Mouse (Mus musculus) spleen, embryonic (tissue): ENCODE results near the gene 2900026A02Rik.
"Not testable (repeated sequence)": the region's sequence is repeated elsewhere in the genome, so short reads cannot be mapped to it uniquely, and the experiment has no call there.

ENCODE experiments used
- CTCF ChIA-PET: fragments of 350-600 bp; sonication (Branson Sonifier 250); formaldehyde crosslinking; loops from one replicate; lab custom pipeline; 2022; lab: Charles Lee

The 2900026A02Rik gene

DNA sequence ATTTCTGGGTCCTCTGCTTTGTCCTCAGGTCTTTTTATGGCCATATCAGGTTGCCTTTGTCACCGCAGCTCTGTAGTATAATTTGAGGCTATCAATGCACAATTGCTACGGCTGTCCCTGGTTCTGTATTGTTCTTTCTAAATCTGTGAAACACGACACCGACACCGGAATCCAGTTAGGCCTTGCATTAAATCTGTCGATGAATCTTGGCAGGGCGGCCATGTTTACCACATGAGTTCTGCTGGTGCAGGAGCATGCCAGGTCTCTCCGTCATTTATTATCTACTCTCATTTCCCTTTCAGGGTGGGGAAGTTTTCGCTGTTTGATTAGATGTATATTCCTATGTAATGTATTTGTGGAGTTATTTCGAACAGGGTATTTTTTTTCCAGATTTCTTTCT lies 97.3 kb downstream of the 2900026A02Rik start:
- CTCF ChIA-PET, result no interaction called here

DNA sequence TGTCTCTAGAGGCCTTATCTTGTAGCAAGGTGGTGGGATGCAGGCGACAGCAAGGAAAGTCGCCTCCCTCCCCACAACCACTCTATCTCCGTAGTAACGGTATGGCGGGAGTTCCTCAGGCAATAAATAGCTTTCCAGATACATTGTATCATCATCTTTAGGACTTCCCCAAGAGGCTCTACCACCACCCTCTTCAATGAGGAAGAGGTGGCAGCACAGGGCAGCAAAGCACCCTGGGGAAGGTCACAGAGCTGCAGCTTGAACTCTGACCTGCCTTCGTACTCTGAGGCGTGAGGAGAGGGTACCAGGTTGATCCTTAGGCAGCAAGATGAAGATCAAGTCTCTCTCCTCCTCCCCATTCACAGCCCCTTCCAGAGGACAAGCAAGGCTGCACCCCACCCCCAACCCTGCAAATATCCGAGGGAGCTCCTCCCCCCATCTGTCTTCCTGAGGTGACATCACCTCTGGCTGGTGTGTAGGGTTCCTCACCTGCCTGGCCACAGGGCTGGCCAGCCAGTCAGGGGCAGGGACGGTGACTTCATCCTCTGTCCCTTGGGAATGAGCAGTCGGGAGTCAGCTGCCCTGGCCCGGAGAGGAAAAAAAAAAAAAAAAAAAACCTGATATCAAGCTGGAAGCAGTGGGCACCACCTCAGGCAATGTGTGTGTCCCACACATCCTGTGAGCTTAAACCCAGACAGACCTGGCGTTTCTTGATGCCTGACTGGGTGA lies 98.5 kb downstream of the 2900026A02Rik start:
- CTCF ChIA-PET, result interaction anchor here (0.9 kb wide), 1 partner anchor 15 kb away, joined by 3 read pairs; no protein-coding TSS in a partner anchor

DNA sequence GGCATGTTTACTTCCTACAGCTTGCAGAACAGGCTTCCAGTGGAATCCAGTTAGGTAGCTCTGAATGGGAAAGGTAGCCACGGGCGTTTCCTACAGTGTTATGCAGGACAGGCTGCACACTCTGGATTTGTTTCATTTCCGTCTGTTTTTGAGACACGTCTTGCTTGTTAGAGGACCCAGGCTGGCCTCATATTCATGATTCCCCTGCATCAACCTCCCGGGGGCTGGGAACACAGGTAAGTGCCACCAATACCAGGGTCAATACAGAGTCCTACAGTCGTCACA lies 99.5 kb downstream of the 2900026A02Rik start:
- CTCF ChIA-PET, result no interaction called here

DNA sequence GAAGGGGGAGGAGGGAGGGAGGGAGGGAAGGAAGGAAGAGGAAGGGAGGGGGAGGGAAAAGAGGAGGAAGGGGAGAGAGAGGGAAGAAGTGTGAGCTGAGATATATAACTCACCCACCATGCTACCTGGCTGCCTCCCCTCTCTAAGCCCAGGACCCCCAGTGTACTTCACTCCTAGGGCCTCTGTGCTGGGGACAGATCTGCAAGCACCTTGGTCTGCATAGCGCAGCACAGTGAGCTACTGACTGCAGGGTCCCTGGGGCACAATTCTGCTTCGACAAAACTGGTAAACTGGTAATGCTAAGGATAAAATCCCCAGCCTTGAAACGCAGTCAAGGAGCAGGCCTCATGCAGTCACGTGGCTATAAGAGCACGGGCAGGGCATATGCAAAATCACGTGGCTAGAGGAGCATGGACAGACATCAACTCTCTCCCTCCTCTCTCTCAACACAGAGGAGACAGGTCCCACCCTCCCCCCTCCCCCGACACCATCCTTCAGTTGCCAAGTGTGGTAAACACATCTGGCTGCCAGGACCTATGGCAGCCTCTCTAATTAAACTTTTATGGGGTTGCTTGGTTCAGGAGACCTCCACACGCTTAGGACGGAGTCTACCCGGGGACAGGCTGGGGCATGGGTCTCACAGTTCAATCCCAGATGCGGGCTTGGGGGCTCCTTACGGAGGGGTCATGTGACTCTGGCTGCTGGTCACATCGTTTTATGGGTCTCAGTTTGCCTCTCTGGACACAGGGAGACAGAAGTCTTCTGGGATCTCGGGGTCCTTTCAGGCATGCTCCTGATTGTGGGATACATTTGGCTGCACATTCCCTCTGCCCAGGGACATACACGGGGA lies 100.1 kb downstream of the 2900026A02Rik start:
- CTCF ChIA-PET, result no interaction called here

DNA sequence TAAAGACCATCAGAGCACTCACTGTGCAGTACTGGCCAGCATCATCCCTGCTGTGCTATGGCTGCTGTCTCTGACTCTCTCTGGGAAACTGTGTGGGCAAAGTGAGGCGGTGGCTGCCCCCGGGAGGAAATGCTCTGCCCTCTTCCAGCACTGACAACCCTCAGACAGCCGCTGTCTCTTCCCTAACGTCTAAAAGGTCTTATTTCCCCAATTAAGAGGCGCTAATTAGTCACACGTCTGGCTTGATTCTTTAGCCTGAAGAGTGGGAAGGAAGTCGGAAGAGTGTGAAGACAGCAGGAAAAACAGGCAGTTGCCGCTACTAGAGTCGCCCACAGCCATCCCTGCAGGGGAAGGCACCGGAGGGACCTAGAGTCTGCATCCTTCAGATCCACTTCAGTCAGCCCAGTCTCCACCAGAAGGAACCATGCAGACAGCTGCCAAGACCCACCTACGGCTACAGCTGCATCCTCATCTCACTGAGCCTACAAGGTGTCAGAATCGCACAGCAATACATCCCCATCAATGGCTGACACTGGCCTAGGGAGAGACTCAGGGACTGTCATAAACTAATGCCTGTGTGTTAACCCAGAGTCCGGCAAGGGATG lies 101.1 kb downstream of the 2900026A02Rik start:
- CTCF ChIA-PET, result no interaction called here

DNA sequence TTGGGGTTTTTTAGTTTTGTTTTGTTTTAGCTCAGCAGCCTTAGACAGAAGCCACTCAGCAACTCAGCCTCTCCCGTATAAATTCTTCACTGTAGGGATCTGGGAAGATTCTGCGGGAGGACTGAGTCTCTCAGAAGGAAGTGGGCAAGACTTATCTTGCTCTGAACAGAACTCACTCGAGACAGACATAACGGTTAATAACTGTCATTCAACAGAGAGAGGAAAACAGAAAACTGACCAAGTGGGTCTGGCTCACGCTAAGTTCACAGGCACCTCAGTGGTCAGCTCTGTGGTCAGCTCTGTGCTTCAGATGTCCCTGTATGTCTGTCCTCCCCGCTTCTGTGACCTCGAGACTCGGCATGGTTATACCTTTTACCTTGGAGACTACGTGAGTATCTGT lies 101.7 kb downstream of the 2900026A02Rik start:
- CTCF ChIA-PET, result no interaction called here

DNA sequence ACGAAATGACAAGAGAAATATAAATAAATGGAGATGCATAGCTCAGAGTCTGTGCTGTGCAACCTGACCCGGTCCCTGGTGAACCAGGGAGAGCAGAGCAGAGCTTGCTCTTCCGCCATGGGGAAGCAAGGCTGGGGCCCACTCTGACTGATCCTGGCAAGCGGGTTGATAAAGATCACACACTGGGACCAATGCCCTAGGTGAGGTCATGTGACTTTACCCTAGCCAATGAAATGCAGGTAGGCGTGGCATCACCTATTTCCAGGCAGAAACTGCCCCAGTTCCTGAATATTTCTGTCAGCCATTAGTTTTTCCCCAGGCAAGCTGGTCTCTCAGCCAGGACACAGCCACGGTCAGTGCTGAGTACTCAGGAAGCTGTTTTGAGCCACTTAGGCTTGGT lies 102.3 kb downstream of the 2900026A02Rik start:
- CTCF ChIA-PET, result interaction anchor here (0.6 kb wide), 1 partner anchor 10 kb away, joined by 5 read pairs; no protein-coding TSS in a partner anchor

DNA sequence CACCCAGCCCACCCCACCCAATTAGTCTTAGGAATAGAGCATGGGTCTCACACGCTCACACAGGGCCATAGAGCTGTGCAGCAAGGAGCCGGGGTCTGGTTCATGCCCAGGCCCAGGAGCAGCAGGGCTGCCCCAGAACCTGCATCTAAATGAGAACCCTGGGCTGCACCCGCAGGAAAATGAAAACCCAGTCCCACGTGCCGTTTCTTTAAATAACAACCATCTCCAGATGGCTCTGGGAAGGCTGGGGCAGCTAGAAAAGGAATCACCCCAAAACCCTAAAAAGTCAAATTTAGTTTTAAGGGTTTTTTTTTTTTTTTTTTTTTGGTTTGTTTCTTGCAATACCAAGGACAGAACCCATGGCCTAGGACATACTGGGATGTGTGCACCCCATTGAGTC lies 103.7 kb downstream of the 2900026A02Rik start:
- CTCF ChIA-PET, result no interaction called here

DNA sequence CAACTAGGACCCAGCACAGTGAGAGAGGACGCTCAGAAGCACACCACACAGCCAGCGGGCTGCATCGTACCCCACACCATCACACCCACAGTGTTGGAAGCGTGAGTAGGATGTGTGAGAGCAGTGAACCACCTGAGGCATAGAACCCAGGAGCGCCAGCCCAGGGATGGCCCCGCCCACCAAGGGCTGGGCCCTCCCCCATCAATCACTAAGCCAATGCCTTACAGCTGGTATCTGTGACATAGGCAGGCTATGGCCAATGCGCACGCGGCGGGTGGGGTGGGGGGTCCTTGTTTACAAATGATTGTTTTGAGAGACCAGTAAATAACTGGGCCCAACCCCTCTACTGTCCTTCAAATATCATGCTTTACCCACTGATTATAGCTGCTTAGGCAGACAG lies 105.1 kb downstream of the 2900026A02Rik start:
- CTCF ChIA-PET, result no interaction called here

DNA sequence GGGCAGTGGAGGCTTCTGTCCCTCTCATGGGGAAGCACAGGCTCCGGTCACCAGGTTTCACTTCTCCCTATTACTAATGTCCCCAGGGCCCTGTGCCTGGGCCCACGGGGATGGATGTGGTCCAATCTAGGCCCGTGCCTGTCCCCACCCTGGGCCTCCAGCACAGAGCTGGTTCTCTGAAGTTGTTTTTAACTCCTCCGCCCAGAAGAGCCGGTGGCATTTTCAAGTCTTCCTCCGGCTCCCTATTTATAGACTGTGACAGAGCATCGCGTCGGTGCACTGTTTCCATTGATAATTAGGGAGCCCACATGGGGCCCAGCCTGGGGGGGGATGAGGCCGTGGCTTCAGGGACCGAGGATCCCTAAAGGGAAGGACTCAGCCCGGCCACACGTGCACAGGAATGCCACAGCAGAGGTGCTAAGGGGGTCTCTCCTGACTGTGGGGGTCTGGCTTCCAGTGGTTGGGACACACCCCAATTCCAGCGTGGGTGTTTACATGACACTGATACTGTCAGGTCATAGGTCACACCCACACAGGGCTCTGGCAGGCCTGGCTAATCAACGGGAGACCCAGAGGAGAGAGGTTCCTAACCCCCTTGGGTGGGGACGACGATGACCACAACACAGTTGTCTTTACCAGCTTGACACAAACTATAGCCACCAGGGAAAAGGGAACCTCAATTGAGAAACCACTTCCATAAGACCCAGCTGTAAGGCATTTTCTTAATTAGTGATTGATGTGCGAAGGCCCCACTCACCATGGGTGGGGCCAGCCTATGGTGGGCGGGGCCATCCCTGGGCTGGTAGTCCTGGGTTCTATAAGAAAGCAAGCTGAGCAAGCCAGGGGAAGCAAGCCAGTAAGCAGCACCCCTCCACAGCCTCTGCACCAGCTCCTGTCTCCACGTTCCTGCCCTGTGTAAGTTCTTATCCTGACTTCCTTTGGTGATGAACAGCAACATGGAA lies 106.5 kb downstream of the 2900026A02Rik start:
- CTCF ChIA-PET, result no interaction called here

DNA sequence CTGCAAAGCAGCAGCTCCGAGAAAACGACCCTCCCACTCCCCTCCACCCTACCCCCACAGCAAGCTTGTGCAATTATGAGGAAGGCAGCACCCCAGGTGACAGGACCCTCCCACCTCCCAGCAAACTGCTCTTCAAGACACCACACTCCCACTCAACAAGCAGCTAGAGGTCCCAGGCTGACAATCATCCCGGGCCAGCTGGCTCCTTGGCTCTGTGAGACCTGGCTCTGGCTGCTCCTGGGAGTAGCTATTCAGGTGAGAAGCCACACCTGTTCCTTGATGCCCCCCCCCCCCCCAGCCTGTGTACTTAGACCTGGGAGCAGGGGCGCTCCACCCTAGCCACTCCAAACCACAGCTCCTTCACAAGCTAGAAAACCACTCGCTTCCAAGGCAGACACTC lies 107.9 kb downstream of the 2900026A02Rik start:
- CTCF ChIA-PET, result no interaction called here

DNA sequence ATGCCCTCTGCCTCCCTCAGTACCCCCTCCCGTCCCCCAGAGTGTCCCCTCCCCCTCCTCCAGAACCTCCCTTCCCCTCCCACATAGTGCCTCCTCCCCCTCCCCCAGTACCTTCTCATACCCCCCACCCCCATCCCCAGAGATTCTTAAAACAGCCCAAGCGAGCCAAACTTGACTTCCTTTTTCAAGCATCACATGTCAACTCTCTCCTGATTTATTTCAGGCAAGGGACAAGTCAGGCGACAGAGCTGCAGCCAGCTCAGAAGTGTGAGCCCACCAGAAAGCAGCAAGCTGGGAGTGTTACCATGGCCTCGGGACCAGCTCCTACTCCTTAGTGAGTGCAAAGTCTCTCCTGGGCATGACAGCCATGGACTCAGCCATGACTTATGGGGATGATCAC lies 109.7 kb downstream of the 2900026A02Rik start:
- CTCF ChIA-PET, result interaction anchor here (0.7 kb wide), 1 partner anchor 180 kb away, joined by 3 read pairs; no protein-coding TSS in a partner anchor

DNA sequence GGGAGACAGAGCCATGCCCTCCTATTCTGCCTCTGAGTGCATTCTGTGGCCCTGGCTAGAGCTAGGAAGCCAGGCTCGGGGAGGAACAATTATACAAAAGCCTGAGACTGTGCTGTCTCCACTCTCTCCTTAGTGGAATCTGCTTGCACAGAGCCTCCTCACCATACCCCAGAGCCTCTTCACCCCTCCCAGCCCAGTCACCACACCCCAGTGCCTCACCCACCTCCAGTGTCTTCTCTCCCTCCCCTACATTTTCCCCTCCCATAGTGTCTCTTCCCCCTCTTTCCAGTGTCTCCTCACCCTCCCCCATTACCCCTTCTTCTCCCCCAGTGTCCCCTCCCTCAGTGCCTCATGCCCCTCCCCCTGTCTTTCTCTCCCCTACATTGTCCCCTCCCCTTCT lies 110.1 kb downstream of the 2900026A02Rik start:
- CTCF ChIA-PET, result interaction anchor here (0.7 kb wide), 1 partner anchor 180 kb away, joined by 3 read pairs; no protein-coding TSS in a partner anchor

DNA sequence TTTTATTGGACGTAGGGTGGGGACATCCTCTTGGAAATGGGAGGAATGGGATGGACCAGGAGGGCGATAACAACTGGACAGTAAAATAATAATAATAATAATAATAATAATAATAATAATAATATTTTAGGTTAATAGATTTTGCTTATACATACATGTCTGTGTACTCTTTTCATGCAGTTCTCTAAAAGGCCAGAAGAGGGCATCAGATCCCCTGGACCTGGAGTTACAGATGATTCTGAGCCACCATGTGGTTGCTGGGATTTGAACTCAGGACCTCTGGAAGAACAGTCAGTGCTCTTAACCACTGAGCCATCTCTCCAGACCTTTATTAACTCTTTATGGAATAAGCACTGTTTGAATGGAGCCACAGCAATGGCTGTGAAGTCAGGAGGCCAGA lies 111.4 kb downstream of the 2900026A02Rik start:
- CTCF ChIA-PET, result not testable (repeated sequence)

DNA sequence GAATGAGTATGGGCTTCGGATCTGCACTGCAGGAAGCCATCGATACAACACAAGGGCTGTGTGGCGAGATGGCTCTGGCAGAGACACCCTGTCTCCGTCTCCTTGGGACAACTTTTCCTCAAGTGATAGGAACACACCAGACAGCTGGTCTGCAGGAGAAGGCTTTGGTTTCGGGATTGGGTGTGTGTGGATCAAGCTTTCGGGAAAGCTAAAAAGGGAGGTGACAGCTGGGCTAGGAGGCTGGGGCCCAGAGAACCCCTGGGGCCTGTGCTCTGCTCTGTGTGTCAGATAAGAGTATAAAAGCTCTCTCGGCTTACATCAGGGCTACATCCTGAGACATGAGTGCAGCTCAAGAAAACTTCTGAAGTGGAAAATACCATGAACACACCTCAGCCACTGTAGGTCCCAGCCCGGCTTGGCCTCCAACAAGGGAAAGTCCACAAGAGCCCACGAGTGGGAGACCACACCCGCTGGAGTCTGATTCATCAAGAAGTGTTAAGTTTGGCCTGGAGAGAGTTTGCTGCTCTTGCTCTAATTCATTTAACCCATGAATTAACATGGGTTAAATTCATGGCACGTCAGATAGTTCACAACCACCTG lies 112.8 kb downstream of the 2900026A02Rik start:
- CTCF ChIA-PET, result no interaction called here

DNA sequence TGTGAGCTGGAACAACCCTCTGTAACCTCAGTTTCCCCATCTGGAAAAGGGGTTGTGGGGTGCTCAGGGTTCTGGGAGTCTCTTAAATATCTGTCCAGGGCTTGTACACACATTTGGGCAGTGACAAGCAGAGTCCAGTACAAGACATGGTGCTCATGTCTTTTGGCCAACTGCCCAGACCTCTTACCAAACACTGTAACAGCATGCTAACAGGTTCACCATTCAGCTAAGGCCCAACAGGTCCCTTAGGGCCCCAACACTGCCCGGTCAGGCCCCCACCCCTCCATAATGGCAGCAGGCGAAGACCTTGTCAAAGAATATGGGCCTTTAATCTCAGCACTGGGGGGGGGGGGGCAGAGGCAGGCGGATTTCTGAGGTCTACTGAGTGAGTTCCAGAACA lies 113.3 kb downstream of the 2900026A02Rik start:
- CTCF ChIA-PET, result no interaction called here

DNA sequence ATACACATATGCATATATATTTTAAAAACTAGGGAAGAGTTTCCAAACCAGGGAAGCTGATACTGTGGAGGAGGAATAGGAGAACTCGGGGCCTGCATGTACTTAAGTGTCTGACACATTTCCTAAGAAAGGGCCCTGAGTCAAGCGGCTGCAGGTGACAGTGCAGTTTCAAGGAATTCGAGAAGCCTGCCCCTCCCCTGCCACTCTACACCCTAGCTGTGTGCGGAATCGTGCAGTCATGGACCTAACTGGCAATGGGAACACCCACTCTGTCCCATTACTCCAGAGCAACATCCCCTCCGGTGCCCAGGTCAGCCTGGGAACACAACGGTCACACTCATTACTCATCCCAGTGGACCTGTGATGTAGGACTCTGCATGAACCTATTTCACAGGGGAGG lies 114.4 kb downstream of the 2900026A02Rik start:
- CTCF ChIA-PET, result no interaction called here

DNA sequence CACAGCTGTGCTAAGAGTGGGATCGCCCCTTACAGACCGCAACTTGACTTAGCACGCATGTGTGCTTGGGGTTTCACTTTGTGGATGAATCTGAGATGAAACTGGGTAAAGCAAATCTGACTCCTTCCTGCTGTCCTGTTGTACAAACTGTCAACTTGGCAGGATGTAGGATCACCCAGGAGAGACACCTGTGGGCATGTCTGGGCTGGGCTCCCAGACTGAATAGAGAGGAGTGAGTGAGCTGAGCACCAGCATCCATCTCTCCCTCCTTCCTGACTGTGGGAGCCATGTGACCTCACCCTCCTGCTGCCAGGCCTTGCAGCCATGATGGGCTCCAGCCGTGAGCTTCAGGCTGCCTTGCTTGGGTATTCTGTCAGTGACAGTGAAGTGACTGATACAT lies 115.6 kb downstream of the 2900026A02Rik start:
- CTCF ChIA-PET, result no interaction called here

DNA sequence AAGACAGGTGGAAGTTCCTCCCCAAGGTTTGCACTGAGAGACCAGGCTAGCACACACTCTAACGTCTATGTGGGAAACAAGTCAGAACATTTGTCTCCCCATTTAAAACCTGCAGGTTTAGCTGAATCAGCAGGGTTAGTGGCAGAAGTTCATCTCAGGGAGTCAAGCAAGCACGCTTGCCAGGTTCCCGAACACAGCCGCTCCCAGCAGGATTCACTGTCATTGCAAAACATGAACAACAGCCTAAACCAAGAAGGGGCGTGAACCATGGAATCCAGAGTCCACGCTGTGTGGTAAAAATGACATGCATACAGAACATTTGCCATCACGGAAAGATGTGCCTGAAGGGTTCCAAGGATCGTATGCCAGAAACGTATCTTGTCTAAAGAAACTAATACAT lies 116.0 kb downstream of the 2900026A02Rik start:
- CTCF ChIA-PET, result no interaction called here

DNA sequence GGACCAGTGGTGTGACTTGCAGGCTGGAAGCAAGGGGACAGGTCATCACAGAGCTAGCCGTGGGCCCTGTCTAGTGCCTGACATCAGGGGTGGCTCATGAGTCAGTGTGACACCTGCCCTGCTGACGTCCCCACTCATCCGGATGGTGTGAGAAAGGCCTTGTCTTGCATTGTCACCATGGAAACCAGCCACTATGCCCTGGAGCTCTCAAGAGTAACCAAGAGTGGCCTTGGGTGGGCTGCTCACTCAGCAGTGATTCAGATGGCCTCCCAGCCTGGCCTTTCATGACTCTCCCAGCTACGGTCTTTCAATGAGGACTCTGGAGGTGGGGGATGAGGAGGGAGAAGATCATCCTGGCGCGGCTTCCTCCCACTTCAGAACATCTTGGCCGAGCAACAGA lies 118.6 kb downstream of the 2900026A02Rik start:
- CTCF ChIA-PET, result interaction anchor here (0.6 kb wide), 1 partner anchor 184 kb away, joined by 16 read pairs; no protein-coding TSS in a partner anchor

DNA sequence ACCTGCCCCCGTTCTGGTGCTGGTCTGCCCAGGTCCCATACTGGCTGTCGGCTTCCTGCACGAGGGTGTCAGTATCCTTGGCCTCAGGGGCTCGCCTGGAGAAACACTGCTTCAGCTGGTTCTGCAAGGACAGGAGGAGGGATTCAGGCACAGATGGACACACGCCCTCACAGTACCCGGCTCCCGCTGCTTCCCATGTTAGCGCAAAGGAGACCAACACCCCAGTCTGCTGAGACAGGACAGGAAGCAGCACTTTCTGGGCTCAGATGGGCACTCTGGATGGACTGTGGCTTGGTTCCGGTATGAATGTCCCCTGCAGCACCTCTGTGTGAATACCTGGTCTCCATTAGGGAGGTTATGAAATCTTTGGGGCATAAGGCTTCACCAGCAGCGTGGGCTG lies 119.6 kb downstream of the 2900026A02Rik start:
- CTCF ChIA-PET, result no interaction called here
